Mouse (Mus musculus): Measurements from ENCODE around the gene Gm10406. TPM values are rescaled to one million over a fixed set of nuclear protein-coding genes. Genes with fewer than 3 reads are reported as not detected.
A peak's percentile ranks its signal among the peaks of the same experiment; 100 is the strongest.
"Not testable (repeated sequence)": the region's sequence is repeated elsewhere in the genome, so short reads cannot be mapped to it uniquely, and the experiment has no call there.

Gene Gm10406
- total RNA-seq (2021) = under 1 TPM; 0.39 to 0.60 TPM

DNA sequence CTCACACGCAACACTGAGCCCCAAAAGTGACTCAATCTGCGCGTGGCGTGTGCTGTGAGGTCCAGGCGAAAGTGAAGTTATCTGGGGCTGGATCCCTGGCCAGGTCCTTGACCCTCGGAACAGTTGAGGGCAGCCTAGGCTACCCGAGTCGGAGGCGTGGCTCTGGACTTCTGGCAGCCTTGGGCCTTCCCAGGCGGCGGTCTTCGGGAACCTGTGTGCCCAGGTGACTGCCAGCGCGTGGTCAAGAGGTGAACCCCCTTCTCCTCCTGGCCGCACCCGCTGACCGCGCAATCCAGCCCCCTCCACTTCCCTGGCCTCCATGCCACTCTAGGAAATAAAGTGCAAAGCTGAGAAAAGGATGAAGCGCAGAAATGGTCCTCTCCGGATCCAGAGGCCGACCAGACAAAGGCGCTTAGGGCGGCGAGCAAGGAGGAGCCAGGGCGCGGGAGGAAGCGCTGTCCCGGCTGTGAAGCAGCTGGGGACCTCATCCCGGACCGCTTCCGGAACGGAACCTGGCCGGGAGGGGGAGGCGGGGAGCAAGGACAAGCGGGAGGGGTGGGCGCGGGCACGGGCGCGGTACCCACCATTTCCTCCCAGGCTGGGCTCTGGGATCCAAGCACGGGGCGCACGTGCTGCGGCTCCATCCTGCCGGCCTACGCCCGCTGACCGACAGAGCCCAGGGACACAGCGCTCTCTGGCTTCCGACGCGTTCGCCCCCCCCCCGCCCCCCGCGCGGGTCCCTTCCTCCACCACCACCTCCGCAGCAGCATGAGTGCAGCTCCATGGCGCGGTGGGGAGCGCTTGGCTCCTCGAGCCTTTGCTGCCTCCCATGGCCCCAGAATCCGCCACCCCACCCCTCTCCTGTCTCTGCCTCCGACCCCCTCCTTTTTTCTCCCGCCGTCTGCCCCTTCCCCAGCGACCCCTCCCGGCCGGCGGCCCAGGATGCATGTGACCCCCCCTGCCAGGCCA, at the start of gene Gm10406:
Gm10406 (minus strand) TSS at position 669 of the 969 bp plus-strand sequence.
- peak; percentile 18 to 23 for DNase-seq (ENCODE audit: low spot score in 2 of 2)
- intact Hi-C loops (cut with DNase I) = not testable (repeated sequence)

DNA sequence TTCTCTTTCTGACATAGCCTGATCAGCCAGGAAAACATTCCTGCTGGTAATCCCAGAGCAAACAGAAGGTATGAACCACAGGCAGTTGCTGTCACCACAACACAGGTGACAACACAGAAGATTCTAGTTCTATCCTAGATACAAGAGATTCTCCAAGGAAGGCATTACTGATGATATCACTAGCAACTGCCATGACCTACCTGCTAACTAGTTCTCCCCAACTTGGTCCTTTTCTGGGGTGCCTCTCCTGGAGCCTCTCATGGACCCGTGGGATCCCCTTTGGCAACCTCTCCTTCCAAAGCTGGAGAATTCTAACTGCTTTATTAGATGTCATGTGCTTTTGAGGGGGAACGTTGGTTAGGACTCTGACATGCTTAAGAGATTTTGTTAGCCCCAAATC, 17.6 kb upstream of the Gm10406 start, which contains the start of gene Gm3685:
Gm3685 (minus strand) TSS at position 101 of the 400 bp plus-strand sequence.
- DNase-seq (ENCODE audit: low spot score in 2 of 2); intact Hi-C loops (cut with DNase I): not testable (repeated sequence)

DNA sequence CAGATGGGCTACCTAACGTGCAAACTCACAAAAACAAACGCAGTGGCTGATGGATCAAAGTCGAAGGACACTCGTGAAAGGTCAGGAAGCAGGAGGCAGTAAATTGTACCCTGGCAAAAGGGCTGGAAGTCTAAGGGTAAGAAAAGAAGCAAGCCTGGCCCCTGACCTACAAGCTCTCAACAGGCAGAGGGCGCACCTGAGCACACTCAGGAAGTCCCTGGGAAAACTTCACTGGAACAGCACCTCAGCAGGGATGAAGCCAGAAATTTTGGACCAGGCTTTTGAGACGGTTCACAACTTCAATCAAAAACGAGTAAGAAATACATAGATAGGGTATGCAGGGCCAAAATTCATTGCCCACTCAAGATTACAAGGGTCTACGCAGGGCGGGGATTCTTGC, 975 bp downstream of the Gm10406 start:
- intact Hi-C loops (cut with DNase I) = not testable (repeated sequence)
- DNase-seq (ENCODE audit: low spot score in 2 of 2) = peak; percentile 16 to 26

DNA sequence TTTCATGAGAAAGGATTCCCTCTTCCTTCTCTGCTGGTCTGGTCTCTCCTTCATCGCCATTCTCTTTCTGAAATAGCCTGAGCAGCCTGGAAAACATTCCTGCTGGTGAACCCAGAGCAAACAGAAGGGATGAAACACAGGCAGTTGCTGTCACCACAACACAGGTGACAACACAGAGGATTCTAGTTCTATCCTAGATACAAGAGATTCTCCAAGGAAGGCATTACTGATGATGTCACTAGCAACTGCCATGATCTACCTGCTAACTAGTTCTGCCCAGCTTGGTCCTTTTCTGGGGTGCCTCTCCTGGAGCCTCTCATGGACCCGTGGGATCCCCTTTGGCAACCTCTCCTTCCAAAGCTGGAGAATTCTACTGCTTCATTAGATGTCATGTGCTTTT, 53.5 kb downstream of the Gm10406 start, which contains the start of gene Gm6356:
Gm6356 (minus strand) TSS at position 101 of the 400 bp plus-strand sequence.
- intact Hi-C loops (cut with DNase I) = not testable (repeated sequence)

More for the DNA sequence above, 53.5 kb downstream of the Gm10406 start, which contains the start of gene Gm6356:
- DNase-seq (ENCODE audit: low spot score in 2 of 2) = not testable (repeated sequence)

Other genes with a start within 250 kb of the Gm10406 start
- not detected for gene Gm3642, start 187.1 kb downstream of the Gm10406 start, total RNA-seq (2021)
- gene Gm3667, start 137.5 kb downstream of the Gm10406 start, total RNA-seq (2021) = 1 to 10 TPM; 1.4 to 1.5 TPM
- gene Gm6356, start 53.6 kb downstream of the Gm10406 start, total RNA-seq (2021) = not detected
- gene Gm3685, start 17.5 kb upstream of the Gm10406 start, total RNA-seq (2021) = not detected
- gene Gm3696, start 73.2 kb upstream of the Gm10406 start, total RNA-seq (2021) = 1 to 10 TPM; 1.5 to 2.3 TPM
- gene Gm6676, start 98.0 kb upstream of the Gm10406 start, total RNA-seq (2021) = not detected
- gene Gm3512, start 147.1 kb upstream of the Gm10406 start, total RNA-seq (2021) = 1 to 10 TPM; 1.5 TPM
- not detected for gene Gm16434, start 167.1 kb upstream of the Gm10406 start, total RNA-seq (2021)
- gene Gm3727, start 237.3 kb upstream of the Gm10406 start, total RNA-seq (2021) = not detected